Mouse (Mus musculus) splenic B cell, adult 2 months (primary cell): ENCODE measurements around the gene Gm44973.
"Not testable (repeated sequence)": the region's sequence is repeated elsewhere in the genome, so short reads cannot be mapped to it uniquely, and the experiment has no call there.

Source experiments
- DNase-seq: peaks from one replicate; pipeline ENCODE4 v3.0.0-alpha.2; 2011; ENCODE audit warnings: low read depth, low spot score
- H3K27me3 ChIP-seq: 2 replicates; pipeline ENCODE4 v1.6.1; 2012; ENCODE audit warnings: mild to moderate bottlenecking, low read length, moderate library complexity, mixed read lengths; ENCODE audit not compliant: control insufficient read depth, poor library complexity, insufficient read depth, severe bottlenecking
- H3K36me3 ChIP-seq: 2 replicates; pipeline ENCODE4 v1.6.1; 2012; ENCODE audit warnings: mild to moderate bottlenecking, low read length, moderate library complexity, mixed read lengths; ENCODE audit not compliant: control insufficient read depth, poor library complexity, insufficient read depth, severe bottlenecking

The Gm44973 gene

DNA sequence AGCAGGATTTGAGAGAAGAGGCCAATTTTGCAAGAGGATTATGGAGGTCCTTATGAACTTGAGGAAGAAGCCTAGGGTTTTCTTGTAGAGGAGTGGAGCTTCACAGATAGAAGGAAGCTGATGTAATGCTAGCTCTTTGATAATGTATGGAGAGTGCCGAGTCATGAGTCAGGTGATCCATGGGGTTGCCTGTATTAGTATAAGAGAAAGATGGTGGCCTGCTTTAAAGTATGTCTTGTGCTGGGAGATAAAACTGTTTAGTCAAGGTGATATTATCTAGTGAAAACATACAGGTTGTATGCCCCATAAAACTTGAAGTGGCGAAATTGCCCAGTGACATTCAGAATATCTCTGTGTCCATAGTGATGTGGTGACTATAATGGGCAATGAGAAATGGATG is 61.6 kb downstream of the Gm44973 start:
- peaks cover 26% of the 10 kb centered on the region for H3K36me3 ChIP-seq
- no peak for DNase-seq
- H3K27me3 ChIP-seq, result no peaks in the 10 kb centered on the region

DNA sequence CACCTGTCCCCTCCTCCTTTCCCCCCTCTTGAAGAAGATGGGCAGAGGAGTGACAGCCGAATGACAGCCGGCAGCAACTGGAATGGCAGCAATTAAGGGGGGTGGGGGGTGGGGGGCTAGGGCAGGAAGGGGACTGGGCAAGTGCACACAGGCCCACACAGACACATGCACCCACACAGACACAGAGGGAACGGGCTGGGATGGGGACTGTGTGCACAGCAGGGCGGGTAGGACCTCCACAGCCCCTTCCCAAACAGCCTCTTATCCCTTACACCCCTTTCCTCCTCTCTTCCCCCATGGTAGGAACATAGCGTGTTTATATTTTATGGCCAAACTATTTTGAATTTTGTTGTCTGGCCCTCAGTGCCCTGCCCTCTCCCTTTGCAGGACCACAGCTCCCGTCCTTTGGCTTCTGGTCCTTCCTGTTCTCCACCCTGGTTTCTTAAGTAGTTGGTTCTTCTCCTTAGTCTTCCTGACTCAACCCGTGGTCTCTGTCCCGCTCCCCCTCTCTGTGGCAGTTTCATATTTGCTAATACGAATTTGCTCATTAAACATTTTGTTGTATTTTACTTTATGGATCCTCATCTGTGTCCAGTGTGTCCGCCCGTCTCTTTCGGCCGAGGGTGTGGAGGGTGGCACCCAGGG is 64.2 kb downstream of the Gm44973 start:
- DNase-seq, H3K27me3 ChIP-seq: not testable (repeated sequence)
- peaks cover 15% of the 10 kb centered on the region for H3K36me3 ChIP-seq

- H3K36me3 ChIP-seq, result peaks cover 14% of the 10 kb centered on the region
- peak; percentile 98 for DNase-seq
- H3K27me3 ChIP-seq, result no peaks in the 10 kb centered on the region
These were observed 64.9 kb downstream of the Gm44973 start, which contains the start of gene Epn1 for GRCm38 (mm10) chr7:5080010-5080751. Gene Epn1 (plus strand): TSS chr7:5080235.

DNA sequence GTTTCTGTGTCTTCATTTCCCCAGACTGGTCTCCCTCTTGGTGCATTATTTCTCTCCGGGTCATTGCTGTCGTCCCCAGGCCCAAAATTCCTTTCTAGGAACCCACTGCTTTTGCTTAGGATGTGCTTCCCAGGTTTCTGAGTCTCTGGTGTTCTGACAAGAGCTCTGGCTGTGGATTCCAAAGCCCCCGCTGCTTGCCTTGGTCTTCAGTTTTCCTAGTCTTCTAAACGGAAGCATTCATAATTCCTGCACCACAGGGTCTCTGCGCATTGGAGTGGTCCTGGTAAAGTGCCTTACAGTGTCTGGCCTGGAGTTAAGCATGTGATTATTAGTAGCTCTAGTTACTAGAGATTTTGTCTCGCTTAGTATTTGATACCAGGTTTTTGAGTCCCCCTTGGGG is 65.5 kb downstream of the Gm44973 start:
- H3K27me3 ChIP-seq, result no peaks in the 10 kb centered on the region
- peaks cover 16% of the 10 kb centered on the region for H3K36me3 ChIP-seq
- DNase-seq, result no peak

DNA sequence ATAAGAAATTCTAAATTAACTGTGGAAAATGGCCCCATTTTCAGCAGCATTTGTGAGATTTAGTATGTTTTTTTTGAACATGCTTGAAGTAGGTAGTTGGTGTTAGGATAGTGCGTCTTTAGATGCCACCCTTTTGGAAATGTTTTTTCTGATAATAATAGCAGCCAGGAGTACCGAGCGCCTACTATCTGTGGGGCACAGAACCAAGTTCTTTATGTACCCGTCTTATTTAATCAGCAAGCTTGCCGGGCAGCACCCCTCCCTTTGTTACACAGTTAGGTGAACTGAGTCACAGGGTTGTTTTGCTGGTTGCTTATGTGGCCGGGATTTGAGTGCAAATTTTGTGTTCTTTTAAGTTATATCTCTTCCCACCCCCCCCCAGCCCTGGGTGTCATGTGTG is 65.9 kb downstream of the Gm44973 start:
- no peak for DNase-seq
- H3K27me3 ChIP-seq, result no peaks in the 10 kb centered on the region
- peaks cover 16% of the 10 kb centered on the region for H3K36me3 ChIP-seq

GRCm38 (mm10) chr7:5081939-5082338 is 66.6 kb downstream of the Gm44973 start:
- DNase-seq, result no peak
- Histone ChIP-seq H3K27me3 (no peaks in the 10 kb centered on the region), H3K36me3 (peaks cover 14% of the 10 kb centered on the region)
